Mouse (Mus musculus): ENCODE measurements around the gene Col6a4.

GRCm38 (mm10) chr9:106077953-106078352, 18.6 kb downstream of the Col6a4 start:
- TF ChIP-seq CEBPB (IDR thresholded peaks at IDR 0.05; ENCODE audit: insufficient read depth, poor library complexity, severe bottlenecking) (no peak), POLR2A (IDR thresholded peaks at IDR 0.05; ENCODE audit: insufficient read length, low read depth) (no peak), MYOD1 (IDR thresholded peaks at IDR 0.05; ENCODE audit: control insufficient read depth in 1 of 3, insufficient read length in 2 of 3, low read depth in 2 of 3) (no peak), MYOG (IDR thresholded peaks at IDR 0.05; ENCODE audit: control insufficient read depth in 1 of 3, insufficient read depth in 1 of 3, insufficient read length in 2 of 3, low read depth in 2 of 3) (no peak), USF1 (IDR thresholded peaks at IDR 0.05; ENCODE audit: low read depth) (no peak)
